Mouse (Mus musculus) CH12.LX (cell line): ENCODE data around the gene Ninj1. TPM values are rescaled to one million over a fixed set of nuclear protein-coding genes. Genes with fewer than 3 reads are reported as not detected.

Experiments used
- DNase-seq: peaks from one replicate; pipeline ENCODE4 v3.0.0-alpha.2; 2013; ENCODE audit errors: extremely low read depth
- H3K27ac ChIP-seq: 2 replicates; pipeline ENCODE4 v1.5.1; 2012; ENCODE audit warnings: low read depth, mild to moderate bottlenecking, control low read depth, moderate library complexity; ENCODE audit not compliant: insufficient read depth
- H3K27me3 ChIP-seq: replicated peaks from 2 replicates; pipeline ENCODE3; 2012; ENCODE audit warnings: inconsistent platforms
- H3K36me3 ChIP-seq, 2 experiments: replicated peaks in 1 of 2; 2 replicates each; pipeline versions ENCODE3 to v1.6.1; 2012; ENCODE audit warnings: inconsistent platforms in 1 of 2, low read length in 1 of 2, mild to moderate bottlenecking in 1 of 2, mixed read lengths in 1 of 2, moderate library complexity in 1 of 2; ENCODE audit not compliant: control insufficient read depth in 1 of 2, insufficient read depth in 1 of 2
- H3K4me1 ChIP-seq, 2 experiments: 2 replicates each; pipeline ENCODE4 v1.6.1; 2012; ENCODE audit warnings: inconsistent platforms in 1 of 2, moderate library complexity in 1 of 2; ENCODE audit not compliant: insufficient read depth in 2 of 2, control insufficient read depth in 1 of 2
- H3K4me2 ChIP-seq: 2 replicates; pipeline ENCODE4 v1.6.1; 2012; ENCODE audit warnings: low read depth, mild to moderate bottlenecking, control low read depth; ENCODE audit not compliant: poor library complexity, insufficient read depth, severe bottlenecking
- H3K4me3 ChIP-seq, 3 experiments: fragments of 150-350 bp in 1 of 3; sonication (generic) in 1 of 3; replicated peaks in 1 of 3; 2 replicates each; pipeline versions ENCODE3 to v1.5.1; 2011 to 2012; ENCODE audit warnings: low read depth in 2 of 3, low read length in 2 of 3, mild to moderate bottlenecking in 2 of 3, moderate library complexity in 2 of 3, control low read depth in 1 of 3, improper control_type of control experiment in 1 of 3, inconsistent platforms in 1 of 3, mixed read lengths in 1 of 3; ENCODE audit not compliant: poor library complexity in 1 of 3
- H3K79me2 ChIP-seq: replicated peaks from 2 replicates; pipeline ENCODE4 v1.6.1; 2012; ENCODE audit warnings: mild to moderate bottlenecking, moderate library complexity; ENCODE audit not compliant: control insufficient read depth, poor library complexity, insufficient read depth, severe bottlenecking; ENCODE audit errors: extremely low read depth
- H3K9ac ChIP-seq: 2 replicates; pipeline ENCODE4 v1.6.1; 2012; ENCODE audit warnings: low read depth, mild to moderate bottlenecking, control low read depth, moderate library complexity; ENCODE audit not compliant: insufficient read depth
- H3K9me3 ChIP-seq: replicated peaks from 2 replicates; pipeline ENCODE3; 2012; ENCODE audit warnings: low read length, inconsistent platforms, mixed read lengths
- CHD2 ChIP-seq: IDR thresholded peaks from 2 replicates; pipeline ENCODE4 v1.6.1; 2011; ENCODE audit warnings: low read length, improper control_type of control experiment
- E2F4 ChIP-seq: IDR thresholded peaks from 2 replicates; pipeline ENCODE4 v1.6.1; 2011; ENCODE audit warnings: low read depth, low read length, improper control_type of control experiment; ENCODE audit not compliant: insufficient replicate concordance
- ELF1 ChIP-seq: IDR thresholded peaks from 2 replicates; pipeline ENCODE4 v1.6.1; 2014; ENCODE audit warnings: low read depth, mild to moderate bottlenecking, inconsistent platforms, low read length, improper control_type of control experiment
- KAT2A ChIP-seq: IDR thresholded peaks from 2 replicates; pipeline ENCODE4 v1.6.1; 2012; ENCODE audit warnings: low read length, improper control_type of control experiment, inconsistent platforms; ENCODE audit not compliant: insufficient replicate concordance
- MAZ ChIP-seq: IDR thresholded peaks from 2 replicates; pipeline ENCODE4 v1.6.1; 2012; ENCODE audit warnings: low read depth, mild to moderate bottlenecking, inconsistent platforms, low read length, improper control_type of control experiment, moderate library complexity
- MEF2A ChIP-seq: IDR thresholded peaks from 2 replicates; pipeline ENCODE4 v1.6.1; 2014; ENCODE audit warnings: low read depth, mild to moderate bottlenecking, inconsistent platforms, low read length, improper control_type of control experiment, borderline replicate concordance
- MXI1 ChIP-seq: IDR thresholded peaks from 2 replicates; pipeline ENCODE4 v1.6.1; 2011; ENCODE audit warnings: mild to moderate bottlenecking, low read depth, low read length, improper control_type of control experiment
- RAD21 ChIP-seq: IDR thresholded peaks from 2 replicates; pipeline ENCODE4 v1.6.1; 2011; ENCODE audit warnings: low read depth, mild to moderate bottlenecking, low read length, improper control_type of control experiment, moderate library complexity
- RCOR1 ChIP-seq: conservative IDR thresholded peaks from 2 replicates; pipeline ENCODE4 v1.6.1; 2012; ENCODE audit warnings: low read depth, mild to moderate bottlenecking, inconsistent platforms, low read length, improper control_type of control experiment
- TBP ChIP-seq: conservative IDR thresholded peaks from 2 replicates; pipeline ENCODE4 v1.6.1; 2011; ENCODE audit warnings: low read depth, low read length, improper control_type of control experiment
- USF1 ChIP-seq: IDR thresholded peaks from 2 replicates; pipeline ENCODE4 v1.6.1; 2014; ENCODE audit warnings: low read depth, mild to moderate bottlenecking, inconsistent platforms, low read length, improper control_type of control experiment
- ZKSCAN1 ChIP-seq: IDR thresholded peaks from 2 replicates; pipeline ENCODE4 v1.6.1; 2012; ENCODE audit warnings: low read depth, inconsistent platforms, low read length, improper control_type of control experiment, borderline replicate concordance
- dilution Hi-C: fragments of 300-500 bp; cut with MboI; formaldehyde crosslinking; loops from 2 replicates; pipeline ENCODE4 v1.14.3; 2020; ENCODE audit warnings: low sequenced_read_pairs; ENCODE audit not compliant: extremely low pct_unique_long_range_greater_than_20kb, extremely low pct_ligation_motif_present
- in situ Hi-C: fragments of 300-500 bp; cut with MboI; formaldehyde crosslinking; loops from 3 replicates; pipeline ENCODE4 v1.14.3; 2019; ENCODE audit warnings: low sequenced_read_pairs, low pct_ligation_motif_present, low pct_unique_long_range_greater_than_20kb, mixed read lengths
- polyA plus RNA-seq: library from polyadenylated mRNA; unstranded; fragments of >175 nt; gene quantifications from 2 replicates; pipeline ENCODE4 v1.2.1, GENCODE M21; 2012; ENCODE audit warnings: low read depth; ENCODE audit not compliant: insufficient read length
- total RNA-seq, 2 experiments: library from RNA; depleted of rRNA; stranded (reverse); fragments of 300-350 nt in 1 of 2; fragments of >200 nt in 1 of 2; gene quantifications; 2 replicates each; pipeline ENCODE4 v1.2.3; 2012 to 2014

Gene Ninj1
- total and polyA plus RNA-seq, 3 experiments = 12.7 to 25.2 (median 21.2) TPM

GRCm38 (mm10) chr13:49245251-49245650 lies 58.0 kb downstream of the Ninj1 start:
- H3K9me3 ChIP-seq = peaks cover 15% of the 10 kb centered on the region
- no peak for DNase-seq
- H3K9ac ChIP-seq = no peak overlapping the region
- H3K4me3 ChIP-seq = no peak overlapping the region
- H3K27me3 ChIP-seq = no peaks in the 10 kb centered on the region
- no peaks in the 10 kb centered on the region for H3K79me2 ChIP-seq
- peaks cover 25 to 54% of the 10 kb centered on the region in 2 experiments for H3K4me1 ChIP-seq
- H3K27ac ChIP-seq = no peak overlapping the region
- in situ Hi-C loops = no loop called here
- no peak overlapping the region for H3K4me2 ChIP-seq
- dilution Hi-C loops = no loop called here
- TF ChIP-seq E2F4 = no peak
- no peak for TF ChIP-seq RCOR1
- no peak for TF ChIP-seq KAT2A
- no peak for TF ChIP-seq TBP
- TF ChIP-seq RAD21 = no peak
- no peak for TF ChIP-seq MEF2A
- no peak for TF ChIP-seq MAZ
- TF ChIP-seq ZKSCAN1 = no peak
- no peak for TF ChIP-seq USF1
- TF ChIP-seq ELF1 = no peak
- TF ChIP-seq CHD2 = no peak
- no peak for TF ChIP-seq MXI1
- H3K36me3 ChIP-seq = peaks cover 0 to 2% of the 10 kb centered on the region in 2 experiments

Other genes starting within 250 kb of the Ninj1 start
- 82.6 and 83.2 TPM in 2 replicates for gene Fam120a, start 219.5 kb upstream of the Ninj1 start, total RNA-seq (2012; rRNA removed)
- 70.0 and 74.9 TPM in 2 replicates for gene Fam120a, start 219.5 kb upstream of the Ninj1 start, total RNA-seq (2014; rRNA removed)
- 116 and 122 TPM in 2 replicates for gene Fam120a, start 219.5 kb upstream of the Ninj1 start, polyA plus RNA-seq
- gene Wnk2, start 39.5 kb upstream of the Ninj1 start, total RNA-seq (2012; rRNA removed) = 0.04 TPM in 1 of 2 replicates, not detected in the other
- gene Wnk2, start 39.5 kb upstream of the Ninj1 start, total RNA-seq (2014; rRNA removed) = not detected in 2 replicates
- not detected in 2 replicates for gene Wnk2, start 39.5 kb upstream of the Ninj1 start, polyA plus RNA-seq
- 4.9 and 5.2 TPM in 2 replicates for gene Card19, start 28.6 kb downstream of the Ninj1 start, total RNA-seq (2012; rRNA removed)
- gene Card19, start 28.6 kb downstream of the Ninj1 start, total RNA-seq (2014; rRNA removed) = 3.8 and 3.9 TPM in 2 replicates
- 5.7 and 9.3 TPM in 2 replicates for gene Card19, start 28.6 kb downstream of the Ninj1 start, polyA plus RNA-seq
- 7.7 and 12.0 TPM in 2 replicates for gene Susd3, start 61.2 kb downstream of the Ninj1 start, total RNA-seq (2012; rRNA removed)
- 19.0 and 24.2 TPM in 2 replicates for gene Susd3, start 61.2 kb downstream of the Ninj1 start, total RNA-seq (2014; rRNA removed)
- gene Susd3, start 61.2 kb downstream of the Ninj1 start, polyA plus RNA-seq = 6.0 and 8.2 TPM in 2 replicates
- gene Fgd3, start 132.8 kb downstream of the Ninj1 start, total RNA-seq (2012; rRNA removed) = 13.6 and 16.1 TPM in 2 replicates
- gene Fgd3, start 132.8 kb downstream of the Ninj1 start, total RNA-seq (2014; rRNA removed) = 8.7 and 9.5 TPM in 2 replicates
- 14.5 and 15.9 TPM in 2 replicates for gene Fgd3, start 132.8 kb downstream of the Ninj1 start, polyA plus RNA-seq
- gene Bicd2, start 154.1 kb downstream of the Ninj1 start, total RNA-seq (2012; rRNA removed) = 21.0 and 21.3 TPM in 2 replicates
- gene Bicd2, start 154.1 kb downstream of the Ninj1 start, total RNA-seq (2014; rRNA removed) = 16.9 and 18.0 TPM in 2 replicates
- gene Bicd2, start 154.1 kb downstream of the Ninj1 start, polyA plus RNA-seq = 26.5 and 27.0 TPM in 2 replicates
- 8.7 and 11.4 TPM in 2 replicates for gene Ippk, start 233.8 kb downstream of the Ninj1 start, total RNA-seq (2012; rRNA removed)
- gene Ippk, start 233.8 kb downstream of the Ninj1 start, total RNA-seq (2014; rRNA removed) = 21.5 and 23.6 TPM in 2 replicates
- gene Ippk, start 233.8 kb downstream of the Ninj1 start, polyA plus RNA-seq = 9.0 and 10.3 TPM in 2 replicates